Mouse (Mus musculus) layer of hippocampus, postnatal 14 days (tissue): Measurements from ENCODE around the gene Arrdc3. TPM values are rescaled to one million over a fixed set of nuclear protein-coding genes. Genes with fewer than 3 reads are reported as not detected.

ENCODE experiments used
- DNase-seq, 2 experiments: peaks; one replicate each; pipeline ENCODE4 v3.0.0; 2021 to 2022; ENCODE audit warnings: low spot score in 2 of 2, mixed read lengths in 1 of 2
- total RNA-seq, 2 experiments: library from RNA; stranded (reverse); gene quantifications; 2 replicates each; pipeline ENCODE4 v1.2.3; 2021

Gene Arrdc3
- total RNA-seq, 2 experiments from 2014 or later = 35.7 to 39.1 TPM

DNA sequence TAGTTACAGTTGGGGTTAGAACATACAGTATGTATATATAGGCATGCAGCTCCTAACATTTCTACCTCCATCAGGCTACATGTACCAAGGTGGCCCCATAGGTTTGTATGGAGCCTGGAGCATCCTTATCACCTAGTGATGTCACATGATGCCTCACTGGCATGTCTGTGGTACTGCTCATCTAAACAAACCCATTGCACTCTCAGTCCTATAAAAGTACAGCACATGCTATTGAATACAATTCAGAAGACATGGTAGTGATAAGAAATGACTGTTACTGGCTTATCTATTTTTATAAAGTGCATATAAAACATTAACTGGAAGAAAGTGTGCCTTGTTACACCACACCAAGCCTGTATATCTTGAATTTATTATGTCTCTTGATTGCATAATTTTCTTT lies 30.2 kb downstream of the Arrdc3 start:
- DNase-seq = no peak

DNA sequence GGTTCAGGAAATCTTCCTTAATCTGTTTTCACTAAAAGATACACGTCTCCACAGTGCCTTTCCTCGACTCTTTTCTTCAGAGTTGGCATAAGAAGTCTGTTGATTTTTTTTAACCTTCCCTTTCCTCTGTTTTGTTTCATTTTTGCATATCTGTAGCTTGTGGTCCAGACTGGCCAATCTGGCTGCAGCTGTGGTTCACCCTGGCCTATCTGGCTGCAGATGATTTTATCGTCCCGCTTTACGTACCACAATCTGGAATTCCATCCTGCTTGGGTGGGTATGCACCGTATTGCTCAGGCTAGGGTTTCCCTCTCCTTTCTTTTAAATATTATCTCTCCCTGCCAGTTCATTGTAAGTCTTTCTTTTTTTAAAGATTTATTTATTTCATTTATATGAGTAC lies 37.8 kb downstream of the Arrdc3 start:
- DNase-seq = no peak

DNA sequence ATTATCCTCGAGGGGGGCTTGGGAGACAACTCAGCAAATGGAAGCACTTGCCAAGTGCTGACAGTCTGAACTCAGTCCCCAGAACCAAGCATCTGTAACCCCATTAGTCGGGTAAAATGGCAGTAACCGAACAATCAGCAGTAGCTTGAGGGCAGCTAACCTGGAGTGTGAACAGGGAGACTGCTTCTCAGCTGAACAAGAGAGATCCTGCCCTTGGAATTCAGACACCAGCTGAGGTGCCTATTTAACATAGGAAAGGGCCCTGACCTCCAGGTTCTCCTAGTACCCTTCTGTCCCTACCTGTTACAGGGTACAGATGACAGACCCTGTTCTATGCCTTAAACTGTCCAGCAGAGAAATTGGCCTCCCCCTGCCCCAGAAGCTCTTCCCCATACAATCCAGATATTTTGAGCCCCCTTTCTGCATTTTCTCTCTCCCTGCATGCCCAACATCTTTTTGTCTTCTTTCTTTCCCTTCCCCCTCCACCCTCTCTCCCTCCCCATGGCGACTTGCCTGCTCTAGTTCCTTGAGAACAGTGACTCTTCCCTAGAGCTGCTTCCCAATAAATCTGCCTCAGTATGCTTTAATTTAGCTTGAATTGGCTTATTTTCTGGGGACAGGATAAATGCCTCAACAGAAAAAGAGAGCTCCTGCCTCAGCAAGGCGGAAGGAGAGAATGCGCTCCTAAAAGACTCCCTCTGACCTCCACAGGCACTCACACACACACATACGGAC lies 38.6 kb downstream of the Arrdc3 start:
- no peak for DNase-seq

DNA sequence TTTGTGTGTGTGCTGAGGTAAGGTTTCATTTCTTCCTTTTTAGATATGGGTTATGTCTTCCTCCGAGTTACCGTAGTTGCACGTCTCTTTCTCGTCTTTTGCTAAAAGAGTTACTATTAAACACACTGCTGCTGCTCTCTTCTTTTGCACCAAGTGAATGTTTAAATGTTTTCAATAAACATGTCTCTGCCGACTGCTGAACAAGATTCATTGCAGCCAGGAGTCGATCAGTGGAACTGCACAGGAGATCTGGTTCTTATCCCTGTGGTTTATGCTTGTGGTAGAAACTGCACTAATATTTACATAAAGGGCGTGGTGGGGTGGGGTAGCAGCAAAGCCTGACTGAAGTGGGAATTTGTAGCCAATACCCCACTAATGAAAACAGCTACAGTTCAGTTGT lies 45.0 kb downstream of the Arrdc3 start:
- DNase-seq = no peak

DNA sequence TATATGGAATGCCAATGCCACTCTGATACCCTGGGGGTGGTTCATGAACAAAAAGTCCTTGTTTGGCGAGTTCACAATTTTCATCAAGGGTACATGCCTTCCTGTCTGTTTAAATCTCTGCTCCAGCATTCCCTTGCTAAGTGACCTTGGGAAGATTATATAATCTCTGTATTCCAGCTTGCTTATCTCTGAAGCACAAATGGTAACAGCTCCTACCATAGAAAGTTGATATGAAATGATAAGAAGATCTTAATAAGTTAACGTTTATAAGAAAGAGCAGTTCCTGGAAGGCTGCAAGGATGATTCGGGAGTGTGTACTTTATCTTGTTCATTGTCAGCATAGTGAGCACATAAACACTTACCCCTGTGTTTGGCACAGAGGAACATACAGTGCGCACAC lies 46.8 kb downstream of the Arrdc3 start:
- no peak for DNase-seq

DNA sequence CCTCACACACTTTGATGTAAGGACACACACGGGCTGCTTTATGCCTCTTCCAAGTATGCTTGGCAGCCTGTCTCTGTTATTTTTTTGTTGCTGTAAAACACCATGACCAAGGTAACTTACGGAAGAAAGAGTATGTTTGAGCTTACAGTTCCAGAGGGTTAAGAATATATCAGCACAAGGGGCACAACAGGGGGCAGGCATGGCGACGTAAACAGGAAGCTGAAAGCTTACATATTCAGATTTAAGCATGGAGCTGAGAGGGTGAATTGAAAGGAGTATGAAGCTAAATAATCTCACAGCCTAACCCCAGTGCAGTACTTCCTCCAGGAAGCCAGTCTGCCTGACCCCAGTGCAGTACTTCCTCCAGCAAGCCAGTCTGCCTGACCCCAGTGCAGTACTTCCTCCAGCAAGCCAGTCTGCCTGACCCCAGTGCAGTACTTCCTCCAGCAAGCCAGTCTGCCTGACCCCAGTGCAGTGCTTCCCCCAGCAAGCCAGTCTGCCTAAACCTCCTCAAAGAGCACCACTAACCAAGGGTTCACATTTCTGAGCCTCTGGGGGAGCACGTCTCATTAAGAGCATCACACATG lies 49.7 kb downstream of the Arrdc3 start:
- no peak for DNase-seq

DNA sequence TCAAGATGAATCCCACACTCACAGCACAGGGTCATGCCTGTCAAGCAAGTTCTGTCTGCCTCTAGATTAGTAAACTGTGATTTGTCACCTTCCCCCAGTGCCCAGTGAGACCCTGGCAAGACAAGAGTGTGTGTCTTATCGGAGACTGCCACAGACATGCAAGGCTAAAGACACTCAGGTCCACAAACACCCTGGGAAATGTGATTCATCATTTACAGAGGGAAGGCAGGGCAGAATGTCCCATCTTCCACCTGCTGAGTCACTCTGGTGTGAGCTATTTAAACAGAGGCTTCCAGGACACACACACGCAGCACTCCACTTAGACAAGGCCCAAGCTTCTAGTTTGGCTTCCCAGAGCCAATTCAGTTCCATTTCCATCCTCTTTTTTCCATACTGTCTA lies 53.2 kb downstream of the Arrdc3 start:
- DNase-seq = no peak

DNA sequence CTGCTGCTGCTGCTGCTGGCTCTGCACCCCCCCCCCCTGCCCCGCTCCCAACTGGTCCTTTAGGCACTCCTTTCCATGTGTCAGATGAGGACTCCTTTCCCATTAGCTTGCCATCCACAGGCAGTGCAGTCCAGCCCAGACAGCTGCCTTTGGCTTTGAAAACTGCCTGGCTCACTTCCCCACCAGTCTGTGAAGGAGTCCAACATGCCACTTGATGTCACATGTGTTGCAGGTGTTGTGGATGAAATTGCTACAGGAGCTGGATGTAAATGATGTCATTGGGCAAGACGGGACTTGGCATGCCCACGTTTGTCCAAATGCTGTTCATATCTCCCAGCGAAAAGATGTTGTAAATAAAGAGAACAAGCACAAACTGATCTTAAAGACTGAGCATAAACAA lies 56.0 kb downstream of the Arrdc3 start:
- DNase-seq = no peak

DNA sequence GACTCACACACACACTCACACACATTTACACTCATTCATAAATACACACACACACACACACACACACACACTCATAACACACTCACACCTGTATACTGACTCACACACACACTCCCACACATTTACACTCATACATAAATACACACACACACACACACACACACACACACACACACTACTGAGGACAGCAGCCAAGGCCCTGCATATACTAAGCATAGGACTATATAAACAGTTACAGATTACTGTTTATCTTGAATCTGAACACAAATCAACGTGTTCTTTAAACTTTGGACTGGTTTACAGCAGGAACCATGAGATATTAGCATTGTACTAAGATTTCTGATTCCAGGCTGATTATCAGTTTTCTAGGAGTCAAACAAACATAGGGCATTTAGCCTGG lies 56.7 kb downstream of the Arrdc3 start:
- no peak for DNase-seq

DNA sequence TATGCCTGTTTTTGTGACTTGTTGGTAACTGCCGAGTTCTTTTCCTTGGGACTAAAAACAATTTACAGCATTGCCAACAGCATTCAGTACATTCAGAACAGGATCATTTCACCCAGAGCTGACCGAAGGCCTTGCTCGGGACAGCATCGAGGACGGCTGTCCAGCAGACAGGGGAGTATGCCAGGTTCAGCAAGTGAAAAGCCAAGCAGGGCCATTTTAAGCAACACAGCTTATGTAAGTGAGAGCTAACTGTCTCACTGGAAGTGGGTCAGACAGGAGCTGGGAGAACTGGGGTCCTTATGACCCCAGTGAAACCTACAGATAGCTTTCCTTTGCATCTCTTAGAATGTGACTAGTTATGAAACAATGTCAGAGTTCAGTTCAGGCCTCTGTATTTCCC lies 57.2 kb downstream of the Arrdc3 start:
- DNase-seq = no peak

DNA sequence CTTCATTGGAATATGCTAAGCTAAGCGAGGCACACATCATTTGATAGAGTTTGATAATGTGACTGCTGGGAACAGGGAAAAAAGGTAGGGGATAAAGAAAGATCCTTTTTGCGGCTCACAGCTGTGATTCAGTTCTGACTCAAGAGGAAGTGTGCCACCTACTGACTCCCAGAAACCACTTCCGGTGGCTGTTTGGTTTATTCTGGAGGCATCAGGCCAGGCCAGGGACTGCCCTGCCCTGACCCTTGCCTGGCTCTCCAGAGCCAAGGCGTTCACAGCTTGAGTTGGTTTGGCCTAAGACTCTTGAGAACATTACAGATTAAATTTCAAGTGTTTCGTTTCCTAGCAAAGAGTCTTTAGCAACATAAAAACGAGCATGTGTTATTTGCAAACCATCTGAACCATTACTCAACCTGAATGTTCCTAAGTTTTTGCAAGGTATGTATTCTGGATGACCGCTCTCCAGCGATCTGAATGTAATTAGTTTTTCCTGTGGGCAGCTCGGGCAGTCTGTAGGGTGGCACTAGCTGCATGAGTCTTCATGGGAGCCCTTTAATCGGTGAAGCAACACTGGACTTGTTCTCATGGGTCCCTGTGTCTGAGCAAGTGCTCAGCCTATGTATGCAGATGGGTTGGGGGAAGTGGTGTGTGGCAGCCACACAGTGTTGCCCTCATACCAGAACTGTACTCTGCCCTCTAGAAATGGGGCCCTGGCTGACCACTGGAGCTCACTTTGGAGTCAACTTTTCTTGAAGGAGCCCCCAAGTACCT lies 57.9 kb downstream of the Arrdc3 start:
- peak in 1 of 2 experiments; percentile 9 for DNase-seq

DNA sequence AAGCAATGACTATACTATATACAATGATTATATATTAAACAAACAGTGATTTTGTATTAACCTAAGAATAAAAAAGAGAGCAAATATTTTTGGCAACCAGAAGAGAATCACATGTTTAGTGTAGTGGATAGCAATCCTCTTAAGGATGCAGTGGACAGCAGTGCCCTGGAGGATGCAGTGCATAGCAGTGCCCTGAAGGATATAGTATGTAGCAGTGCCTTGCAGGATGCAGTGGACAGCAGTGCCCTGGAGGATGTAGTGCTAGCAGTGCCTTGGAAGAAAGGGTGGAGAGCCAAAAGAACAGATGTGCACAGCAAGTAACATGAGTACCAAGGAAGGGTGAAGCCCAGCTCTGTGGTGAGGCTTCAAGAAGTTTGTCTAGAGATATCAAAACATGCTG lies 61.3 kb downstream of the Arrdc3 start:
- no peak for DNase-seq
